Mouse (Mus musculus): Measurements from ENCODE around the gene Kat6b. TPM values are rescaled to one million over a fixed set of nuclear protein-coding genes. Genes with fewer than 3 reads are reported as not detected.

The Kat6b gene
- polyA plus RNA-seq, 1 experiment from 2014 or later: 12.5 TPM

DNA sequence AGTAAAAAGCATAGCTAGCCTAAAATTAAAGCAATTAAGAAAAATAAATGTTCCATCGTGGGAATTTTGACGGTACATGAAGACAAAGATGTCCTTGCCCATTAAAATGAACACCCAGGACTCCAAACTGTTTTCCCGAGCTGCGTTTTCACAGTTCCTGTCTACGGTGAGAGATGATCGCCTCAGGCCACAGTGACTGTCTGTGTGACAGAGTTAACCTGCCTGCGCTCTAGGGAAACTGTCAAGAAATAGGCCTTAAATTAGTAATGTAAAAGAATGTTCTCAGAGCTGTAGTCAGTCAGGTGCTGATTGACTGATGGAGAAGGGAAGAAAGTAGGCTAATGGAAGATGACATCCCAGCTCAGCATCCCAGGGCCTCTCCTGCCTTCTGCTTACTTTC, 87.6 kb downstream of the Kat6b start:
- H3K4me3 ChIP-seq (replicated peaks): no peak overlapping the region
- no peaks in the 10 kb centered on the region for H3K27me3 ChIP-seq (replicated peaks)
- no peak overlapping the region for H3K27ac ChIP-seq
- H3K36me3 ChIP-seq: no peaks in the 10 kb centered on the region
- H3K4me1 ChIP-seq: 0 out of 2 replicates have a peak, but pooled peaks cover 2% of the 10 kb centered on the region
- no peak overlapping the region for H3K4me2 ChIP-seq
- H3K9ac ChIP-seq: no peak overlapping the region
- ATAC-seq (ENCODE audit: insufficient read depth, low FRiP score, low read depth): no peak
- no peaks in the 10 kb centered on the region for H3K9me3 ChIP-seq
- 87% methylated on average over 7 of the region's 7 CpGs for WGBS

DNA sequence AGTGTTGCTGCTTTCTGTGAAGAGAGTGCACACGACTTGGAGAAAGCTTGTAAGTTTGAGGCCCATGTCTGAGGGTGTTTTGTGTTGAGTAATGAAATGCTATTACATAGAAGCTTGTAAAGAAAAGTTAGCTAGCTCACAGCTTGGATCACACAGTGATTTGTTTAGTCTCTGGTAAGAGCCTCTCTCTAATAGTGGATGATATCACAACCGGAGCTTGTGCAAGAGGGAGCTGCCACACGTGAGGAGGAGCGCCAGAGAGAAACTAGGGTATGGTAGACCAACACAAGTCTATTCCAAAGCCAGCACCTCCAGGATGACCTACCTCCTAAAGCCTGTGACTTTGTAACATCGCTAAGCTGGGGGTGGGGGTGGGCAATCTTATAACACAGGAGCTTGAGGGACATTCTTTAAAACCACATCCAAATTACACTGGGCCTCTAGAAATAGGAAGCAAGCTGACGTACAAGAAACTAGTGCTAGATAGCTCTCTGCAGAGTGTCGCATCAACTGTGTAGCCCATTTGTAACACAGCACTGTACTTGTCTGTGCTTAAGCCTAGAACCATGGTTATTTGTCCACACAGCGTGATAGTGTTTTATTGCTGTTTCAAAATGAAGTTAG, 93.6 kb downstream of the Kat6b start:
- no peaks in the 10 kb centered on the region for H3K36me3 ChIP-seq
- H3K9me3 ChIP-seq: no peaks in the 10 kb centered on the region
- H3K4me1 ChIP-seq: no peaks in the 10 kb centered on the region
- no peak overlapping the region for H3K4me2 ChIP-seq
- H3K4me3 ChIP-seq (replicated peaks): no peak overlapping the region
- ATAC-seq (ENCODE audit: insufficient read depth, low FRiP score, low read depth): no peak
- no peaks in the 10 kb centered on the region for H3K27me3 ChIP-seq (replicated peaks)
- H3K27ac ChIP-seq: no peak overlapping the region
- 72% methylated on average over 8 of the region's 8 CpGs for WGBS
- no peak overlapping the region for H3K9ac ChIP-seq

DNA sequence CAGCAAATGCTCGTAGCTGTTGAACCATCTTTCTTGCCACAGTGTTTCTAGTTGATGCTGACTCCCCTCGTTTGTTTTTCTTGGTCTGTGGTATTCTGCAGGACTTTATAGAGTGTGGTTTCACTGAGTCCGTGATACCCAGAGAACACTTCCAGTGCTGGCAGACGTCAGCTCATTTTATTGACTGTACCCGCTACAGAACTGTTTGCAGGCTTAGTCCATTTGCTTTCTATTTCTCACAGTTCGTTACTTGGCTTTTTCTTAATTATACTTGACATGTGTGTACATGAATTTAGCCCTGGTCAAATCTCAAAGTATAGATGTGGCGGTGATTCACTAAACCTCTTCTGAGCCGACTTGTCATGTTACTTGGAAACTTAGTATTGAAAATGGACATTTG, 95.6 kb downstream of the Kat6b start:
- Histone ChIP-seq H3K27me3 (replicated peaks) (no peaks in the 10 kb centered on the region), H3K4me1 (no peaks in the 10 kb centered on the region), H3K36me3 (no peaks in the 10 kb centered on the region), H3K4me2 (no peak overlapping the region), H3K4me3 (replicated peaks) (no peak overlapping the region), H3K27ac (no peak overlapping the region), H3K9me3 (no peaks in the 10 kb centered on the region), H3K9ac (no peak overlapping the region)
- 63% methylated on average over 8 of the region's 8 CpGs for WGBS
- no peak for ATAC-seq (ENCODE audit: insufficient read depth, low FRiP score, low read depth)

DNA sequence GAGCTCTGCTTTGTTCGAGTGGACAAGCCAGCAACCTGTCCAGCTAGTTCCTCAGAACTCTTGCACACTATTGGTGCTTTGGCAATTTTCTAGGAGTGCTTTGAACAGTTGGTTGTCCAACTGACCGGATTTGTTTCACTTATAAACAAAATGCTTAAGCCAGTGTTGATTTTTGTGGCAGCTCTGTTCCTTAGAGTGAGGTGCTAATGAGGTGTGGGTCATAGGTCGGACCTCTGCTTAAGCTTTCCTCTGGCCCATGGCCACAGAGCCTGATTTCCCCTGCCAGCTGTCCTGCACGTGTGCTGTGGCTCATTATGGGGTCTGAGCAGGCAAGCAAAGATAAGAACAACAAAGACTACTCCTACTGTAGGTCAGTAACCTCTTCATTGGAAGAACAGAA, 100.0 kb downstream of the Kat6b start:
- Histone ChIP-seq H3K9me3 (no peaks in the 10 kb centered on the region), H3K9ac (no peak overlapping the region), H3K4me1 (peaks cover 17% of the 10 kb centered on the region), H3K27me3 (replicated peaks) (no peaks in the 10 kb centered on the region), H3K36me3 (no peaks in the 10 kb centered on the region), H3K4me3 (replicated peaks) (no peak overlapping the region), H3K27ac (no peak overlapping the region), H3K4me2 (no peak overlapping the region)
- 20% methylated on average over 4 of the region's 4 CpGs for WGBS
- ATAC-seq (ENCODE audit: insufficient read depth, low FRiP score, low read depth): no peak

DNA sequence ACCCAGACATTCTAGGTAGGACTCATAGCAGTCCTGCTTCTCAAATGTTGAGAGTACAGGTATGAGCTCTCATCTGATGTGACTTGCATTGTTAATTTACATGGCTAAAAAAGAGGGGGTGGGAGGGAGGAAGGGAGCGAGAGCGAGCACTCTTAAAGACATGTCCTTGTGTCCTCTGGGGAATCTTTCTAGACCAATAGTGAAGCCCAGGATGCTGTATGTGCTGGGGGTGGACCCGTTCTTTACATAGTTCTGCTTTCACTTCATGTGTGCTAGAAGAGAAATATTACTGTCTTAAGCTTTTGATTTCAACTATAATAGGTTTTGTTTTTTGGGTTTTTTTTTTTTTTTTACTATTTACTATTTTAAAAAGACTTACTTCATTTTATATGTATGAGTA, 101.1 kb downstream of the Kat6b start:
- H3K4me1 ChIP-seq: peaks cover 26% of the 10 kb centered on the region
- H3K4me3 ChIP-seq (replicated peaks): no peak overlapping the region
- no peak overlapping the region for H3K27ac ChIP-seq
- H3K27me3 ChIP-seq (replicated peaks): no peaks in the 10 kb centered on the region
- WGBS: 89% methylated on average over 3 of the region's 3 CpGs
- no peak overlapping the region for H3K4me2 ChIP-seq
- no peak for ATAC-seq (ENCODE audit: insufficient read depth, low FRiP score, low read depth)
- no peak overlapping the region for H3K9ac ChIP-seq
- no peaks in the 10 kb centered on the region for H3K36me3 ChIP-seq
- H3K9me3 ChIP-seq: no peaks in the 10 kb centered on the region

DNA sequence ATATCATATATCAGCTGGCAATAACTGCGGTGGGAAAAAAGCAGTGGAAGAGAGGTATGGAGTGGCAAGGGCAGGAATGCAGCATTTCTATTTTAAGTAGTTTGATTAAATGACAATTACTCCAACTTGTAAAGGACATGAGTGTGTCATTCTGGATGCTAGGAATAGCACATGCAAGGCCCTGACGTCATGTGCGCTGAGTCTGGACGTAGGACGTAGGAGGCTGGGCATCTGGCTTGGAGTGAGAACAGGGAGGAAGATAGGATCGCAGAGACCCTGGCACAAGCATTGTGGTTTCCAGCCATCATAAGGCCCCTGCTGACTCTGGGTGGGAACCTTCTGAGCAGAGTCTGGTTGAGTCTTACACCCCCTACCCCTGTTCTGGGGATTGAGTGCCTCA, 101.8 kb downstream of the Kat6b start:
- no peak overlapping the region for H3K27ac ChIP-seq

DNA sequence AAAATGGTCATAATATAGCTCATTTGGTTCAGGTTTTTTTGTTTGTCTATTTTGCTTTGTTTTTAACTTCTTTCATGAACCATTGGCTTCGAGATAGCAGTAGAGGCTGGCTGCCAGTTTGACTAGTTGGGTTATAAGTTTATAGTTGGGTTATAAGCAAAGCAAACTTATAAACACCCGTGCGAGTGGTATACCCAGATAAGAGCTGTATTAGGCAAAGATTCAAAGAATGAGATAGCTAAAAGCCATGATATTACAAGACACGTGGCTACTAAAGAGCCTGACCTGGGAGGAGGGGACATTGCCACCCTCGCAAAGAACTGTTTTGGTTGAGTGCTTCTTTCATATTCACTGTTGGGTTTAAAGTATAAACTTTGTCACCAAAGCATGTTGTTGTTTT, 102.6 kb downstream of the Kat6b start:
- ATAC-seq (ENCODE audit: insufficient read depth, low FRiP score, low read depth): no peak
- Histone ChIP-seq H3K27ac (no peak overlapping the region), H3K4me3 (replicated peaks) (no peak overlapping the region), H3K9ac (no peak overlapping the region), H3K9me3 (no peaks in the 10 kb centered on the region), H3K4me1 (peaks cover 26% of the 10 kb centered on the region), H3K27me3 (replicated peaks) (no peaks in the 10 kb centered on the region), H3K36me3 (no peaks in the 10 kb centered on the region), H3K4me2 (no peak overlapping the region)
- 79% methylated on average over 5 of the region's 5 CpGs for WGBS

More for the DNA sequence above, 101.8 kb downstream of the Kat6b start:
- no peak for ATAC-seq (ENCODE audit: insufficient read depth, low FRiP score, low read depth)
- Histone ChIP-seq H3K9ac (no peak overlapping the region), H3K27me3 (replicated peaks) (no peaks in the 10 kb centered on the region), H3K4me3 (replicated peaks) (no peak overlapping the region), H3K36me3 (no peaks in the 10 kb centered on the region), H3K4me2 (no peak overlapping the region), H3K9me3 (no peaks in the 10 kb centered on the region), H3K4me1 (peaks cover 26% of the 10 kb centered on the region)
- 82% methylated on average over 6 of the region's 6 CpGs for WGBS

DNA sequence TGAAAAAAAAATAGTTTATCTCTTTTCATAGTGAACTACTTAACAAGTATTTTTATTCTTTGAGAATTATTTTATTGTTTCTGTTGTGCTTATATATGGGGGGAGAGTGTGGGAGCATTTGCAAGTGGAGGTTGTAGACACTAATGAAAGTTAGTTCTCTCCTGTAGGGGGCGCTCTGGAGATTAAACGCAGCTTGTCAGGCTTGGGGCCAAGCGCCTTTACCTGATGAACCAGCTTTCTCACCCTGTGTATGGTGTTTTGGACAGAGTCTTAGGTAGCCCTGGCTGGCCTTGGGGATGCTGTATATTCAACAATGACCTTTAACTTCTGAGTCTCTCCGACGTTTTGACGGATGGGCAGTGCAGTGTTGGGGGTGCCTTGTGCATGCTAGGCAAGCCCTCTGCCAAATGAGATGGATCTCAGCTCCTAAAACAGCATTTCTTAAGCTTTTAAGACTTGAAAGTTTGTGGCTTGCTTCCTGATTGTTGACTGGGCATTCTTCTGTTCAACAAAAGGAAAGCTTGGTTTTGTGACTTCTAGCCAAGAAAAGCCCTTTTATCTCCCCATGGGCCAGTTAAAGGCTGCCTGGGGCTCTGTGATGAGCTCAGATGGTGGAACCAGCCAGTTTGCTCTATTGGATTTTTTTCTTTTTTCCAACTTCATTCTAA, 103.4 kb downstream of the Kat6b start:
- H3K4me2 ChIP-seq: no peak overlapping the region
- no peaks in the 10 kb centered on the region for H3K9me3 ChIP-seq
- H3K36me3 ChIP-seq: no peaks in the 10 kb centered on the region
- H3K27ac ChIP-seq: peak overlapping the region; percentile 55; the same call in 1 of the 2 replicates
- ATAC-seq (ENCODE audit: insufficient read depth, low FRiP score, low read depth): no peak
- 23% methylated on average over 6 of the region's 6 CpGs for WGBS
- no peak overlapping the region for H3K4me3 ChIP-seq (replicated peaks)
- H3K9ac ChIP-seq: no peak overlapping the region
- no peaks in the 10 kb centered on the region for H3K27me3 ChIP-seq (replicated peaks)
- peaks cover 26% of the 10 kb centered on the region for H3K4me1 ChIP-seq

DNA sequence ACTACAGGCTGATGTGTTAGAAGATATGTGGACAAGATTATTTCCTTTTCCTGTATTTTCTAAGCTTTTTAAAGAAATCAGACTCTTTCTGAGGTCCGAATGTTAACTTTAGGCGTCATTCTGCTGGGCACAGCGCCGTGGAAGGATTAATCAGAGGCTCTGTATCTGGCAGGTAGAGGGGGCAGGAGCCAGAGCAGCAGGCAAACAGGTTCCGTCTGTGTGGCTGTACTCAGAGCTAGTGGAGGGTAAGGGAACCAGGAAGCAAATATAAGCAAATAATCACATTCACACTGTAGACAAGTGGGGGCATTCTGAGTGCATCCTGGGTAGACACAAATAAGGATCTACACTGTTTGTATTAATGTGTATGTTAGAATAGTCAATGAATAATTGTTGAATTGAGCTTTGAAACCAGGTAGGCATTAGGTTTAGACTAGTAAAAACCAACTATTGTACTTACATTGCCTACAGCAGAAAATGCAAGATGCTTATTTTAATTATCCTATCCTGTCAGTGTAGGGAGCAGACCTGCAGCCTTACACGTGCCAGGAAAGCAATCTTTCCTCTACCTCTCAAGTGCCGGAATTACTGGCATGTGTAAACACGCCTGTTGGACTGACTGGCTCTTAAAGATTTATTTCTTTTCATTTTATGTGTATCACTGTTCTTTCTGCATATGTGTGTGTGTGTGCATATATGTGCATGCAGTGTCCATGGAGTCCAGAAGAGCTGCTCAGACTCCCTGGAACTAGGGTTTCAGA, 104.4 kb downstream of the Kat6b start:
- peaks cover 26% of the 10 kb centered on the region for H3K4me1 ChIP-seq
- H3K4me3 ChIP-seq (replicated peaks): no peak overlapping the region
- H3K4me2 ChIP-seq: peak overlapping the region; percentile 29
- no peaks in the 10 kb centered on the region for H3K9me3 ChIP-seq
- no peaks in the 10 kb centered on the region for H3K27me3 ChIP-seq (replicated peaks)
- 26% methylated on average over 8 of the region's 8 CpGs for WGBS
- ATAC-seq (ENCODE audit: insufficient read depth, low FRiP score, low read depth): peak; percentile 75
- no peak overlapping the region for H3K9ac ChIP-seq
- H3K27ac ChIP-seq: peak overlapping the region; percentile 55
- no peaks in the 10 kb centered on the region for H3K36me3 ChIP-seq

DNA sequence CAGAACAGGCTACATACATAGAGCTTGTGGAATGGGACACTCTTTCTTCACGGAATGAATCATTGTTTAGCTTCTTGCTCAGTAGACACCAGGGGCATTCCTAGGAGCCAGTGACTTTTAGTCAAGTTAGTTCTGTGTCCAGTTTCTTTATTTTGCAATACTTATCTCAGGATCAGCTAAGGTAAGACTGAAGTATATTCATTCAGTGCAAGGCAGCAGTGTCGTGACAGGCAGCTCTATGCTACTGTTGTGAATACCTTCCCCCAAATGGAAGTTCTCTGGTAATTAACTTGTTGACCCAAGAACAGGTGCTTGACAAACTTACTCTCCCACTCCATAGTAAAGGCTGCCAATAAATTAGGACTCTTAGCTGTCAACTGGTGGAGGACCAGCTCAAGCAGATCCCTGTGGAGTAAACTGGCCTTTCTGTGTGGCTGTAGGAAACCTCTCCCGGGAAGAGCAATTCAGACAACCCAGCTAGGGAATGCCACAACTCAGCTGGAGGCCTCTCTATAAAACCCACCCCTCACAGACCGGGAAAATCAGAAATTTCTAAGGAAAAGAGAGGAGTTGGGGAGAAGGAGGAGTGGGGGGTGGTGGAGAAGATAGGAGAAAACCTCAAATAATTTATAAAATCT, 105.4 kb downstream of the Kat6b start:
- Histone ChIP-seq H3K9ac (no peak overlapping the region), H3K4me1 (peaks cover 26% of the 10 kb centered on the region), H3K4me3 (replicated peaks) (no peak overlapping the region), H3K4me2 (no peak overlapping the region), H3K27ac (peak overlapping the region; percentile 55), H3K36me3 (no peaks in the 10 kb centered on the region), H3K9me3 (no peaks in the 10 kb centered on the region), H3K27me3 (replicated peaks) (no peaks in the 10 kb centered on the region)
- WGBS: 28% methylated on average over 4 of the region's 4 CpGs
- no peak for ATAC-seq (ENCODE audit: insufficient read depth, low FRiP score, low read depth)

DNA sequence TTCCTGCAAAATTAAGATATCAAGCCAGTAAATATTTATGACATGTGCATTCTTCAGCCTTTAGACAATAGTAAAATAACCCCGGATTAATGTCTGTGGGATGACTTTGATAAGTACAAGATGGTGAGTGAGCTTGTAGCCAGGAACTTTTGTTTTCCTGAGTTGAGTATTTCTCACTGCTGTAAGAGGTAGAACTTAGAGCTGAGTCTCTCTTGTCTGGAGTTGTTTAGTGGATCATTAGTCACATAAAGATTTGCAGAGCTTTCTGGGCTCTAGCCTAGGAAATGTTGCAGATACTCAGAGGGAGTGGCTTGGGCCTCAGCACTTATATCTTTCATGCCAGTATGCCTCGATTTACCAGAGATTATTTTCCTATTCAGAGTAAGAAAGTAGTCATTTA, 106.7 kb downstream of the Kat6b start:
- no peak overlapping the region for H3K4me3 ChIP-seq (replicated peaks)
- no peaks in the 10 kb centered on the region for H3K27me3 ChIP-seq (replicated peaks)
- no peak overlapping the region for H3K27ac ChIP-seq
- 36% methylated on average over 2 of the region's 2 CpGs for WGBS
- no peak for ATAC-seq (ENCODE audit: insufficient read depth, low FRiP score, low read depth)
- no peak overlapping the region for H3K4me2 ChIP-seq
- H3K36me3 ChIP-seq: no peaks in the 10 kb centered on the region
- no peaks in the 10 kb centered on the region for H3K9me3 ChIP-seq
- H3K4me1 ChIP-seq: peaks cover 26% of the 10 kb centered on the region
- no peak overlapping the region for H3K9ac ChIP-seq

DNA sequence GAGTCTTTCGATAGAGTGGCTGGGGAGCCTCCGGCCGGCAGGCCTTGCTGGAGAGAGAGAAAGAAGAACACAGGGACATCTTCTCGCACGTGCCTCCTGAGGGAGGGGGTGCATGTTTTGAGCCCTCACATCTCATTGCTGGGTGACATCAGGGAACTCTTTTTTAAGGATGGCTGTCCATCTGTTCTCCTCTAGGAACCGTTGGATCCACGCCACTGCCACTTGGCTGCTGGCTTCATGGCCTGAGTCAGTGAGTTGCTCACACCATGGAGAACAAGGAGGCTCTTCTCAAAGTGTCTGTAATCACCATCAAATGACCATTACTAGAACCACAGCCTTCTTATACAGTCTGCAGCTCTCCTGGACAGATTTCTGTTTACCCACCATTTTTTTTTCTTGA, 108.4 kb downstream of the Kat6b start:
- H3K9me3 ChIP-seq: no peaks in the 10 kb centered on the region
- H3K4me3 ChIP-seq (replicated peaks): no peak overlapping the region
- H3K9ac ChIP-seq: no peak overlapping the region
- H3K27ac ChIP-seq: no peak overlapping the region
- H3K4me2 ChIP-seq: no peak overlapping the region
- 90% methylated on average over 7 of the region's 7 CpGs for WGBS
- ATAC-seq (ENCODE audit: insufficient read depth, low FRiP score, low read depth): no peak
- peaks cover 19% of the 10 kb centered on the region for H3K4me1 ChIP-seq
- no peaks in the 10 kb centered on the region for H3K27me3 ChIP-seq (replicated peaks)
- no peaks in the 10 kb centered on the region for H3K36me3 ChIP-seq
